Mouse (Mus musculus) thymus, adult 2 months (tissue): ENCODE data around the gene Cyp39a1. TPM values are rescaled to one million over a fixed set of nuclear protein-coding genes. Genes with fewer than 3 reads are reported as not detected.
A peak's percentile ranks its signal among the peaks of the same experiment; 100 is the strongest.

Experiments
- DNase-seq: peaks from one replicate; pipeline ENCODE4 v3.0.0; 2021
- H3K27ac ChIP-seq: fragments of 200-500 bp; 2 replicates; pipeline ENCODE4 v1.5.1; 2012; ENCODE audit warnings: low read length, control low read depth; ENCODE audit not compliant: control insufficient read depth, insufficient read depth
- H3K27me3 ChIP-seq: fragments of 200-500 bp; 2 replicates; pipeline ENCODE4 v1.6.1; 2012; ENCODE audit warnings: mild to moderate bottlenecking, low read length, moderate library complexity, mixed read lengths; ENCODE audit not compliant: control insufficient read depth, insufficient read depth
- H3K36me3 ChIP-seq: fragments of 200-500 bp; 2 replicates; pipeline ENCODE4 v1.6.1; 2012; ENCODE audit warnings: mild to moderate bottlenecking, low read length, moderate library complexity; ENCODE audit not compliant: control insufficient read depth, insufficient read depth
- H3K4me1 ChIP-seq: fragments of 200-500 bp; replicated peaks from 2 replicates; pipeline ENCODE4 v1.6.1; 2012; ENCODE audit warnings: low read length; ENCODE audit not compliant: control insufficient read depth, insufficient read depth
- H3K4me3 ChIP-seq: fragments of 200-500 bp; 2 replicates; pipeline ENCODE4 v1.5.1; 2012; ENCODE audit warnings: mild to moderate bottlenecking, low read length, control low read depth, moderate library complexity; ENCODE audit not compliant: control insufficient read depth, insufficient read depth
- CTCF ChIP-seq: fragments of 200-500 bp; IDR thresholded peaks from 2 replicates; pipeline ENCODE4 v1.5.1; 2012; ENCODE audit warnings: mild to moderate bottlenecking, control low read depth, low read length, moderate library complexity, borderline replicate concordance; ENCODE audit not compliant: control insufficient read depth, poor library complexity, insufficient read depth; ENCODE audit errors: extremely low read depth
- POLR2A ChIP-seq: fragments of 200-500 bp; IDR thresholded peaks from 2 replicates; pipeline ENCODE4 v1.6.1; 2012; ENCODE audit warnings: mild to moderate bottlenecking, low read length, control low read depth, moderate library complexity; ENCODE audit not compliant: control insufficient read depth, poor library complexity, insufficient read depth; ENCODE audit errors: extremely low read depth
- WGBS: fragments of 180-500 bp; shearing (Covaris S2); methylation state at CpG from one replicate; pipeline ENCODE4 v1.1.7; 2018; 5-methylcytosine and 5-hydroxymethylcytosine counted together
- polyA plus RNA-seq: library from polyadenylated mRNA; depleted of rRNA; stranded (reverse); fragments of >200 nt; gene quantifications from 2 replicates; pipeline ENCODE4 v1.2.3, GENCODE M21; 2012; rRNA removed

The Cyp39a1 gene
- polyA plus RNA-seq: 0.20 and 0.35 TPM in 2 replicates

DNA sequence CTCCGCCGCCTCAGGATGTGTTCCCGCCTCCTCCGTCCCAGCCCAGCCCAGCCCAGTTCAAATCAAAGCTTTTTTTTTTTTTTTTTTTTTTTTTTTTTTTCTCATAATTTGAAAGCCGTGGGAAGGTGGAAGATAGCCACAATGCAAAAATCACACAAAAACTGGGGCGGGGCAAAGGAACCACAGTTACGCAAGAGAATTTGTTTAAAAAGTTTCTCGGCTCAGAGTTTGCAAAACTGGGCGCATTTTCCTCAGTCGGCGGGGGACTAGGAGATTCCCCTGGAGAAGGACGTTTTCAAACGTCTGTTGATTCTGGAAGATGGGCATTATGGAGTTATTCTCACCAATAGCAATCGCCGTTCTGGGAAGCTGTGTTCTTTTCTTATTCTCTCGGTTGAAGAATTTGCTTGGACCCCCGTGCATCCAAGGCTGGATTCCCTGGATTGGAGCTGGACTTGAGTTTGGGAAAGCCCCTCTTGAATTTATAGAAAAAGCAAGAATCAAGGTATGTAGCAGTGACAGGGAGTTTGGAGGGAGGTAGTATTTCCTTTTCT lies at the start of gene Cyp39a1:
Gene Cyp39a1, plus strand, starts transcription at position 136 of the 554 bp plus-strand sequence.
- H3K4me3 ChIP-seq: peak within 1 kb of the TSS; percentile 98
- no peak for TF ChIP-seq CTCF
- TF ChIP-seq POLR2A: no peak
- no peaks in the 10 kb centered on the region for H3K36me3 ChIP-seq
- DNase-seq: no peak
- WGBS: 2% methylated on average over 17 of the region's 17 CpGs
- no peak within 1 kb of the TSS for H3K27ac ChIP-seq
- H3K4me1 ChIP-seq: peaks cover 8% of the 10 kb centered on the region
- no peaks in the 10 kb centered on the region for H3K27me3 ChIP-seq

GRCm38 (mm10) chr17:43619156-43619555 lies 48.1 kb upstream of the Cyp39a1 start:
- DNase-seq: no peak
- Histone ChIP-seq H3K4me1 (no peaks in the 10 kb centered on the region), H3K27me3 (no peaks in the 10 kb centered on the region), H3K4me3 (no peak overlapping the region), H3K27ac (no peak overlapping the region), H3K36me3 (no peaks in the 10 kb centered on the region)
- WGBS: 80% methylated on average over 9 of the region's 9 CpGs
- TF ChIP-seq CTCF (no peak), POLR2A (no peak)

GRCm38 (mm10) chr17:43622076-43622475 lies 45.1 kb upstream of the Cyp39a1 start:
- DNase-seq: no peak
- no peak overlapping the region for H3K27ac ChIP-seq
- TF ChIP-seq CTCF (no peak), POLR2A (no peak)
- WGBS: 96% methylated on average over 10 of the region's 10 CpGs
- no peaks in the 10 kb centered on the region for H3K4me1 ChIP-seq
- no peaks in the 10 kb centered on the region for H3K27me3 ChIP-seq
- no peaks in the 10 kb centered on the region for H3K36me3 ChIP-seq
- no peak overlapping the region for H3K4me3 ChIP-seq

- Histone ChIP-seq H3K27ac (no peak overlapping the region), H3K27me3 (peaks cover 10% of the 10 kb centered on the region; the same call in 1 of the 2 replicates), H3K36me3 (no peaks in the 10 kb centered on the region), H3K4me3 (no peak overlapping the region), H3K4me1 (no peaks in the 10 kb centered on the region)
- DNase-seq: no peak
- TF ChIP-seq CTCF (no peak), POLR2A (no peak)
- WGBS: 96% methylated on average over 10 of the region's 10 CpGs
Measured at GRCm38 (mm10) chr17:43628246-43628645, 39.0 kb upstream of the Cyp39a1 start.

DNA sequence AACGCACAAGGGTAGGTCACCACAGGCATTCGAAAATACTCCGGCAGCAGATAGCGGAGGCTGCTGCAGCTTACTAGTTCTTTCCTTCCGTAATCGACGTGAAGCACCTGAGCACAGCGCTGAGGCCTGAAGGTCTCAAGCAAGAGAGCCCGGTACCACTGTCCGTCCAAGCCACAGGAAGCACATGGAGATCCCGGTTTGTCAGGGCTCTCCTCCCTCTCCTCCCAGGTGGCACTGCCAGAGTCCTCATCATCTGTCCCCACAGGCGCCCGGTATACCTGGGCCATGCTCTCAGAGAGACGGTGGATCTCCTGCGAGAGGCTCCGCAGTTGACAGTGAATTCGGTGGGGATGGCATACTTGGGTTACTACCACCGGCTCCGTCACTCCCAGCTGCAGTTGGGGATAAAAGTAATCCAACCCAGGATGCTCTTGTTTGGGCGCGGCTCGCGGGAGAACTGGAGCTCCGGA lies 38.2 kb upstream of the Cyp39a1 start:
- no peak for TF ChIP-seq POLR2A
- TF ChIP-seq CTCF: no peak
- WGBS: 31% methylated on average over 24 of the region's 24 CpGs
- Histone ChIP-seq H3K27ac (no peak overlapping the region), H3K4me3 (no peak overlapping the region), H3K27me3 (peaks cover 10% of the 10 kb centered on the region; the same call in 1 of the 2 replicates), H3K4me1 (no peaks in the 10 kb centered on the region), H3K36me3 (no peaks in the 10 kb centered on the region)
- DNase-seq: no peak

DNA sequence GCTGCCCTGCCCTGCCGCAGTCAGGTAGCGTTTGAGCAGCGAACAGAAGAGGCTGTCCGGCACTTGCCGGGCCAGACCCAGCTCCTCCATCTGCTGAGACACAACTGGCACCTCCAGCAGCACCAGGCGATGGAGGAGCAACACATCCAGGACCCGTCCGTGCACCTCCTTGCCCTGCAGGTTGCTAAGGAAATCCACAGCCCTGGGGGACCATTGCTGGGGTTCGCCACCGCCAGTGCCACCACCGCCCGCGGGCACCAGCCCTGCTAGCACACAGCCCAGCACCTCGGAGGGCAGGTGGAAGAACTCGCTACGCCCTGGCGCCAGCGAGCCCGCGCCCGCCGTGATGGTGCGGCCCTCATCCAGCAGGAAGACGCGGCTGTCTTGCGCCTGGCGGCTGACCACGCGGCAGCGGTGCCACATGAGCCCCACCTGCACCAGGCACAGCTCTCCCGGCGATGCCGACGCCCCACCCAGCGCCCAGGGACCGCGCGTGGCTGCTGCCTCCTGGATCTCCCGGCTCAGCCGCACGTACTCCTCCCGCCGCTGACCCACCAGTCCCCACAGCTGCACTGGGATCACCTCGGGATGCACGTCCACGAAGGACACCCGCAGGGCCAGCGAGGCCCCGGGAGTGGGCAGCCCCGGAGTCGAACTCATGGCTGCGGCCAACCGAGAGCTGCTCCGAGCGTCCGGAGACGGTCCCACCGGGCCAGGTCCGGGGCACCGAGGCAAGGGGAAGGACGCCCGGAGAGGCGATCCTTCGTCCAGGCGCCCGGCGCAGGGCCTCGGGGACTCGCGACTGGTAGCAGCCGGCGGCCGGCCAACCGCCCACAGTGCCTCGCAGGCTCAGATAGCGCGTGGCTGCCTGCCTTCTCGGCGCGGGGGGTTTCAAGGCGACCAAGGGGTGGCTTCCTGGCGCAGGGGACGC lies 37.5 kb upstream of the Cyp39a1 start, which contains the start of gene Tdrd6:
Gene Tdrd6, minus strand, starts transcription at position 804 of the 931 bp plus-strand sequence.
- H3K36me3 ChIP-seq: no peaks in the 10 kb centered on the region
- H3K4me1 ChIP-seq: no peaks in the 10 kb centered on the region
- 10% methylated on average over 83 of the region's 83 CpGs for WGBS
- H3K27me3 ChIP-seq: peaks cover 10% of the 10 kb centered on the region; the same call in 1 of the 2 replicates
- no peak for TF ChIP-seq POLR2A
- TF ChIP-seq CTCF: no peak
- no peak for DNase-seq
- H3K27ac ChIP-seq: no peak within 1 kb of the TSS
- no peak within 1 kb of the TSS for H3K4me3 ChIP-seq
